Mouse (Mus musculus): ENCODE results near the gene Tnfrsf21.

The Tnfrsf21 gene

GRCm38 (mm10) chr17:43130115-43130869 is 113.9 kb downstream of the Tnfrsf21 start:
- no peak for DNase-seq (ENCODE audit: low read depth, low spot score)

- no peak for DNase-seq (ENCODE audit: low read depth, low spot score)
Observed at GRCm38 (mm10) chr17:43130870-43131264, 114.5 kb downstream of the Tnfrsf21 start.

GRCm38 (mm10) chr17:43132477-43132876 is 116.1 kb downstream of the Tnfrsf21 start:
- no peak for DNase-seq (ENCODE audit: low read depth, low spot score)

GRCm38 (mm10) chr17:43133106-43133505 is 116.8 kb downstream of the Tnfrsf21 start:
- no peak for DNase-seq (ENCODE audit: low read depth, low spot score)

GRCm38 (mm10) chr17:43134991-43135390 is 118.6 kb downstream of the Tnfrsf21 start:
- no peak for DNase-seq (ENCODE audit: low read depth, low spot score)

- no peak for DNase-seq (ENCODE audit: low read depth, low spot score)
Observed at GRCm38 (mm10) chr17:43135398-43136265, 119.3 kb downstream of the Tnfrsf21 start.

GRCm38 (mm10) chr17:43136720-43137119 is 120.4 kb downstream of the Tnfrsf21 start:
- no peak for DNase-seq (ENCODE audit: low read depth, low spot score)

GRCm38 (mm10) chr17:43137838-43138237 is 121.5 kb downstream of the Tnfrsf21 start:
- DNase-seq (ENCODE audit: low read depth, low spot score): no peak

GRCm38 (mm10) chr17:43138356-43138755 is 122.0 kb downstream of the Tnfrsf21 start:
- DNase-seq (ENCODE audit: low read depth, low spot score): no peak

Data from R1 (cell line).